Mouse (Mus musculus): ENCODE measurements around the gene Prr13. TPM values are rescaled to one million over a fixed set of nuclear protein-coding genes. Genes with fewer than 3 reads are reported as not detected.

Prr13 gene
- polyA plus RNA-seq, 1 experiment from 2014 or later = 95.9 TPM

DNA sequence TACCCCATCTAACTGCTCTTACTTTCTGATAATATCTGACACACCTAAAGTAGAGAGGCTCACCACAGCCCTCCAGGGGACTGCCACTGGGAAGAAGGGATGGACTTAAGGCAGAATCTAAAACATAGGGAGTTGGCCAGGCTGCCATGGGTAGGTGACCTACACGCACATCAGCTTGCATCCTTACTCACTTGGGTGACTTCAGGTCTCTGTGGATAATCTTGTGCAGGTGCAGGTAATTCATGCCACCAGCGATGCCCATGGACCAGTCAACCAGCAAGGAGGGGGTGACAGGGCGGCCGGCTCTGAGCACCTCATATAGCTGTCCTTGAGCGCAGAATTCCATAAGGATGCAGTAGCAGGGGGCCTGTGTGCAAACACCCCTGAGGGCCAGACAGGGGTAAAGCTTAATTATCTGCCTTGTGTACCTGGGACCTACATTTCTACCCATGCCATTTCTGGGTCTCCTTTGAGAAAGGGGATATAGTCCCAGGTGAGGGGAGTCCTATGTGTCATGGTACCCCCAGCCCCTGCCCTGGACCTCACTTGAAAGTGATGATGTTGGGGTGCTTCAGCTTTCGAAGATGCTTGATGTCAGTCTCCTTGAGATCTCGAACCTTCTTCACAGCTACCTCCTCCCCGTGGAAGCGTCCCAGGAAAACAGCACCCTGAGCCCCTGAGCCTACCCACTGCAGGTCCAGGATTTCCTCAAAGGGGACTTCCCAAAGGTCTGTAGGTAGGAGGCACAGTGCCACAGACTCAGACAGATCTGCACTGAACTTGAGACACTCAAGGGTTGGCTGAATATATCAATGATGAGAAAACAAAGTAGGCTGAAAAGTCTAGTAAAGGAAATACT is 45.3 kb downstream of the Prr13 start:
- WGBS = 89% methylated on average over 9 of the region's 9 CpGs
- Histone ChIP-seq H3K4me3 (ENCODE audit: low read depth, low read length) (no peak overlapping the region), H3K9ac (ENCODE audit: low read depth, low read length) (no peak overlapping the region), H3K36me3 (ENCODE audit: control insufficient read depth, insufficient read depth, low read length) (peaks cover 74% of the 10 kb centered on the region), H3K27me3 (replicated peaks; ENCODE audit: control insufficient read depth, insufficient read depth, low read length) (no peaks in the 10 kb centered on the region), H3K4me2 (ENCODE audit: low read depth, low read length) (no peak overlapping the region), H3K27ac (replicated peaks; ENCODE audit: low read depth, low read length) (no peak overlapping the region), H3K9me3 (ENCODE audit: control insufficient read depth, low read length) (no peaks in the 10 kb centered on the region), H3K4me1 (ENCODE audit: control insufficient read depth, insufficient read depth, low read length) (no peaks in the 10 kb centered on the region)
- no peak for DNase-seq (ENCODE audit: low spot score)
- no peak for ATAC-seq (ENCODE audit: low read depth)

GRCm38 (mm10) chr15:102505073-102505769 is 46.4 kb downstream of the Prr13 start:
- H3K27ac ChIP-seq (replicated peaks; ENCODE audit: low read depth, low read length) = no peak overlapping the region
- 63% methylated on average over 12 of the region's 12 CpGs for WGBS
- no peak overlapping the region for H3K4me2 ChIP-seq (ENCODE audit: low read depth, low read length)
- no peaks in the 10 kb centered on the region for H3K27me3 ChIP-seq (replicated peaks; ENCODE audit: control insufficient read depth, insufficient read depth, low read length)
- no peaks in the 10 kb centered on the region for H3K9me3 ChIP-seq (ENCODE audit: control insufficient read depth, low read length)
- H3K36me3 ChIP-seq (ENCODE audit: control insufficient read depth, insufficient read depth, low read length) = peaks cover 63% of the 10 kb centered on the region
- no peak overlapping the region for H3K4me3 ChIP-seq (ENCODE audit: low read depth, low read length)
- no peak for ATAC-seq (ENCODE audit: low read depth)
- H3K9ac ChIP-seq (ENCODE audit: low read depth, low read length) = no peak overlapping the region
- DNase-seq (ENCODE audit: low spot score) = no peak
- peaks cover 6% of the 10 kb centered on the region for H3K4me1 ChIP-seq (ENCODE audit: control insufficient read depth, insufficient read depth, low read length)

- no peaks in the 10 kb centered on the region for H3K9me3 ChIP-seq (ENCODE audit: control insufficient read depth, low read length)
- DNase-seq (ENCODE audit: low spot score) (no peak), ATAC-seq (ENCODE audit: low read depth) (no peak)
- no peak overlapping the region for H3K4me2 ChIP-seq (ENCODE audit: low read depth, low read length)
- H3K27ac ChIP-seq (replicated peaks; ENCODE audit: low read depth, low read length) = no peak overlapping the region
- H3K27me3 ChIP-seq (replicated peaks; ENCODE audit: control insufficient read depth, insufficient read depth, low read length) = no peaks in the 10 kb centered on the region
- peaks cover 56% of the 10 kb centered on the region for H3K36me3 ChIP-seq (ENCODE audit: control insufficient read depth, insufficient read depth, low read length)
- no peak overlapping the region for H3K9ac ChIP-seq (ENCODE audit: low read depth, low read length)
- 80% methylated on average over 9 of the region's 9 CpGs for WGBS
- H3K4me1 ChIP-seq (ENCODE audit: control insufficient read depth, insufficient read depth, low read length) = peaks cover 6% of the 10 kb centered on the region
- H3K4me3 ChIP-seq (ENCODE audit: low read depth, low read length) = no peak overlapping the region
Measured at GRCm38 (mm10) chr15:102505770-102506463, 47.1 kb downstream of the Prr13 start.

- DNase-seq (ENCODE audit: low spot score) = no peak
- Histone ChIP-seq H3K9ac (ENCODE audit: low read depth, low read length) (no peak overlapping the region), H3K4me1 (ENCODE audit: control insufficient read depth, insufficient read depth, low read length) (peaks cover 11% of the 10 kb centered on the region), H3K36me3 (ENCODE audit: control insufficient read depth, insufficient read depth, low read length) (peaks cover 51% of the 10 kb centered on the region), H3K4me2 (ENCODE audit: low read depth, low read length) (no peak overlapping the region), H3K9me3 (ENCODE audit: control insufficient read depth, low read length) (no peaks in the 10 kb centered on the region), H3K4me3 (ENCODE audit: low read depth, low read length) (no peak overlapping the region), H3K27ac (replicated peaks; ENCODE audit: low read depth, low read length) (no peak overlapping the region; the same call in 1 of the 2 replicates), H3K27me3 (replicated peaks; ENCODE audit: control insufficient read depth, insufficient read depth, low read length) (no peaks in the 10 kb centered on the region)
- 44% methylated on average over 2 of the region's 2 CpGs for WGBS
- no peak for ATAC-seq (ENCODE audit: low read depth)
Measured at GRCm38 (mm10) chr15:102506464-102506830, 47.6 kb downstream of the Prr13 start.

GRCm38 (mm10) chr15:102506864-102507263 is 48.0 kb downstream of the Prr13 start:
- Histone ChIP-seq H3K4me3 (ENCODE audit: low read depth, low read length) (no peak overlapping the region), H3K36me3 (ENCODE audit: control insufficient read depth, insufficient read depth, low read length) (peaks cover 46% of the 10 kb centered on the region), H3K27me3 (replicated peaks; ENCODE audit: control insufficient read depth, insufficient read depth, low read length) (no peaks in the 10 kb centered on the region), H3K9ac (ENCODE audit: low read depth, low read length) (no peak overlapping the region), H3K9me3 (ENCODE audit: control insufficient read depth, low read length) (no peaks in the 10 kb centered on the region), H3K27ac (replicated peaks; ENCODE audit: low read depth, low read length) (no peak overlapping the region; the same call in 1 of the 2 replicates), H3K4me1 (ENCODE audit: control insufficient read depth, insufficient read depth, low read length) (peaks cover 15% of the 10 kb centered on the region), H3K4me2 (ENCODE audit: low read depth, low read length) (no peak overlapping the region)
- 100% methylated on average over 1 of the region's 1 CpGs for WGBS
- ATAC-seq (ENCODE audit: low read depth) = no peak
- DNase-seq (ENCODE audit: low spot score) = no peak

DNA sequence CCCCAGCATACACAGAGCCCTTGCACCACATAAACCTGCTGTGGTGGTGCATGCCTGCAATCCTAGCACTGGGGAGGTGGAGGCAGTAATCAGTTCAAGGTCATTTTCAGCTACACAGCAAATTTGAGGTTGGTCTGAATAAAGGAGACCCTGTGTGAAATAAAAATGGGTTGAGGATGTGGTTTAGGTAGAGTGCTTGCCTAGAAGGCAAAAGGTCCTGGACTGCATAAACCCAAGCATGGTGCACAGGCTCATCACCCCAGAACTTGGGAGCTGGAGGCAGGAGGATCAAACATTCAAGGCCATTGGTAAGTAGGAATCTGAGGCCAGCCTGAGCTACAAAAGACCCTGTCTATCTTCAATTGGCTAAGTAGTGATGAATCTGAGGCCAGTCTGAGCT is 48.7 kb downstream of the Prr13 start:
- Histone ChIP-seq H3K4me3 (ENCODE audit: low read depth, low read length) (no peak overlapping the region), H3K9me3 (ENCODE audit: control insufficient read depth, low read length) (no peaks in the 10 kb centered on the region), H3K9ac (ENCODE audit: low read depth, low read length) (no peak overlapping the region), H3K27me3 (replicated peaks; ENCODE audit: control insufficient read depth, insufficient read depth, low read length) (no peaks in the 10 kb centered on the region), H3K36me3 (ENCODE audit: control insufficient read depth, insufficient read depth, low read length) (peaks cover 40% of the 10 kb centered on the region), H3K4me2 (ENCODE audit: low read depth, low read length) (no peak overlapping the region), H3K4me1 (ENCODE audit: control insufficient read depth, insufficient read depth, low read length) (peaks cover 18% of the 10 kb centered on the region), H3K27ac (replicated peaks; ENCODE audit: low read depth, low read length) (no peak overlapping the region)
- ATAC-seq (ENCODE audit: low read depth) (no peak), DNase-seq (ENCODE audit: low spot score) (no peak)

GRCm38 (mm10) chr15:102508336-102508735 is 49.5 kb downstream of the Prr13 start:
- Histone ChIP-seq H3K27ac (replicated peaks; ENCODE audit: low read depth, low read length) (no peak overlapping the region), H3K4me3 (ENCODE audit: low read depth, low read length) (no peak overlapping the region), H3K9me3 (ENCODE audit: control insufficient read depth, low read length) (no peaks in the 10 kb centered on the region), H3K4me1 (ENCODE audit: control insufficient read depth, insufficient read depth, low read length) (peaks cover 18% of the 10 kb centered on the region), H3K27me3 (replicated peaks; ENCODE audit: control insufficient read depth, insufficient read depth, low read length) (no peaks in the 10 kb centered on the region), H3K4me2 (ENCODE audit: low read depth, low read length) (no peak overlapping the region), H3K36me3 (ENCODE audit: control insufficient read depth, insufficient read depth, low read length) (peaks cover 32% of the 10 kb centered on the region), H3K9ac (ENCODE audit: low read depth, low read length) (no peak overlapping the region)
- 79% methylated on average over 3 of the region's 3 CpGs for WGBS
- ATAC-seq (ENCODE audit: low read depth) (no peak), DNase-seq (ENCODE audit: low spot score) (no peak)

DNA sequence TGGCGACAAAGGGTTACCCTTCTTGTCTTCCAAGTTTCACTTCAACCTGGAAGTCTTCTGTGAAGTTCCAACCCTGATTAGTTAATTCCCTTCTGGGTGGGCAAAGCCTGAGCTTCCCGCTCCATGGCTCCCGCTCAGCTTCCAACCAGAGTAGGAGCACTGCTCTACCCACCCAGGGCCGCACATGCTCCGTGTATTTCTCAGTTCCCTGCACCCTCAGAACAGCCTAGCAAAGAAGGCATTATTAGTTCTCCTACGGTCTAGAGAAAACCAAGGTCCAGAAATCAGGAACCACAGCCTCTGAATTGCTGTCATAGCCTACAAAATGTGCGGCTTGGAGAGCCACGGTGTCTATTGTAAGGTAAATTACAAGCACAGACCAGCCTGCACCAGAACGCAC is 51.3 kb downstream of the Prr13 start:
- Histone ChIP-seq H3K27me3 (replicated peaks; ENCODE audit: control insufficient read depth, insufficient read depth, low read length) (no peaks in the 10 kb centered on the region), H3K4me3 (ENCODE audit: low read depth, low read length) (peak overlapping the region; percentile 68), H3K9ac (ENCODE audit: low read depth, low read length) (peak overlapping the region; percentile 70), H3K9me3 (ENCODE audit: control insufficient read depth, low read length) (no peaks in the 10 kb centered on the region), H3K27ac (replicated peaks; ENCODE audit: low read depth, low read length) (peak overlapping the region; percentile 89), H3K4me2 (ENCODE audit: low read depth, low read length) (peak overlapping the region; percentile 86), H3K36me3 (ENCODE audit: control insufficient read depth, insufficient read depth, low read length) (peaks cover 14% of the 10 kb centered on the region; the same call in 1 of the 2 replicates), H3K4me1 (ENCODE audit: control insufficient read depth, insufficient read depth, low read length) (peaks cover 18% of the 10 kb centered on the region)
- 5% methylated on average over 9 of the region's 9 CpGs for WGBS
- ATAC-seq (ENCODE audit: low read depth) (peak; percentile 64), DNase-seq (ENCODE audit: low spot score) (peak; percentile 53)
